Mouse (Mus musculus): ENCODE measurements at regions not wholly inside any gene's neighbourhood (a gene's known extent, or its start where the extent isn't known, plus 50 kb on each side); places are given as distances from the start of the nearest gene placed in this dataset.

GRCm38 (mm10) chr5:74880669-74881226 lies 163.8 kb downstream of the Chic2 start:
- ATAC-seq (ENCODE audit: low FRiP score, low read depth), result no peak
- H3K36me3 ChIP-seq, result no peaks in the 10 kb centered on the region
- no peak overlapping the region for H3K27ac ChIP-seq (replicated peaks)
- WGBS, result 86% methylated on average over 10 of the region's 10 CpGs
- H3K9ac ChIP-seq, result no peak overlapping the region
- H3K4me3 ChIP-seq, result no peak overlapping the region
- no peak overlapping the region for H3K4me2 ChIP-seq
- no peaks in the 10 kb centered on the region for H3K4me1 ChIP-seq (replicated peaks)
- H3K27me3 ChIP-seq, result no peaks in the 10 kb centered on the region
- no peaks in the 10 kb centered on the region for H3K9me3 ChIP-seq

- no peaks in the 10 kb centered on the region for H3K9me3 ChIP-seq
- no peaks in the 10 kb centered on the region for H3K36me3 ChIP-seq
- H3K27ac ChIP-seq (replicated peaks), result no peak overlapping the region
- no peak overlapping the region for H3K4me3 ChIP-seq
- H3K9ac ChIP-seq, result no peak overlapping the region
- no peak for ATAC-seq (ENCODE audit: low FRiP score, low read depth)
- H3K4me2 ChIP-seq, result no peak overlapping the region
- no peaks in the 10 kb centered on the region for H3K27me3 ChIP-seq
- 75% methylated on average over 6 of the region's 6 CpGs for WGBS
- H3K4me1 ChIP-seq (replicated peaks), result no peaks in the 10 kb centered on the region
Observed at GRCm38 (mm10) chr5:74880048-74880437, 164.5 kb downstream of the Chic2 start.

GRCm38 (mm10) chr5:74879098-74880047 lies 165.2 kb downstream of the Chic2 start:
- no peak overlapping the region for H3K9ac ChIP-seq
- H3K27me3 ChIP-seq, result no peaks in the 10 kb centered on the region
- no peak overlapping the region for H3K4me2 ChIP-seq
- H3K9me3 ChIP-seq, result no peaks in the 10 kb centered on the region
- no peak overlapping the region for H3K4me3 ChIP-seq
- no peak for ATAC-seq (ENCODE audit: low FRiP score, low read depth)
- no peak overlapping the region for H3K27ac ChIP-seq (replicated peaks)
- 61% methylated on average over 12 of the region's 13 CpGs for WGBS
- no peaks in the 10 kb centered on the region for H3K4me1 ChIP-seq (replicated peaks)
- no peaks in the 10 kb centered on the region for H3K36me3 ChIP-seq

- ATAC-seq (ENCODE audit: low FRiP score, low read depth), result no peak
- WGBS, result 60% methylated on average over 5 of the region's 5 CpGs
- no peak overlapping the region for H3K9ac ChIP-seq
- H3K27ac ChIP-seq (replicated peaks), result no peak overlapping the region
- no peaks in the 10 kb centered on the region for H3K36me3 ChIP-seq
- no peaks in the 10 kb centered on the region for H3K4me1 ChIP-seq (replicated peaks)
- H3K9me3 ChIP-seq, result no peaks in the 10 kb centered on the region
- no peak overlapping the region for H3K4me2 ChIP-seq
- no peak overlapping the region for H3K4me3 ChIP-seq
- no peaks in the 10 kb centered on the region for H3K27me3 ChIP-seq
Observed at GRCm38 (mm10) chr5:74877595-74877994, 167.0 kb downstream of the Chic2 start.

GRCm38 (mm10) chr5:74877185-74877584 lies 167.4 kb downstream of the Chic2 start:
- Histone ChIP-seq H3K27ac (replicated peaks) (no peak overlapping the region), H3K4me2 (no peak overlapping the region), H3K4me3 (no peak overlapping the region), H3K4me1 (replicated peaks) (no peaks in the 10 kb centered on the region), H3K9ac (no peak overlapping the region), H3K9me3 (no peaks in the 10 kb centered on the region), H3K27me3 (no peaks in the 10 kb centered on the region), H3K36me3 (no peaks in the 10 kb centered on the region)
- ATAC-seq (ENCODE audit: low FRiP score, low read depth), result no peak
- WGBS, result 76% methylated on average over 6 of the region's 6 CpGs

GRCm38 (mm10) chr5:74874691-74875090 lies 169.9 kb downstream of the Chic2 start:
- H3K9ac ChIP-seq, result no peak overlapping the region
- no peak overlapping the region for H3K27ac ChIP-seq (replicated peaks)
- 71% methylated on average over 6 of the region's 6 CpGs for WGBS
- no peaks in the 10 kb centered on the region for H3K36me3 ChIP-seq
- no peak overlapping the region for H3K4me2 ChIP-seq
- no peaks in the 10 kb centered on the region for H3K9me3 ChIP-seq
- H3K4me3 ChIP-seq, result no peak overlapping the region
- H3K27me3 ChIP-seq, result no peaks in the 10 kb centered on the region
- ATAC-seq (ENCODE audit: low FRiP score, low read depth), result no peak
- H3K4me1 ChIP-seq (replicated peaks), result no peaks in the 10 kb centered on the region

- H3K4me2 ChIP-seq, result no peak overlapping the region
- WGBS, result 80% methylated on average over 12 of the region's 12 CpGs
- no peaks in the 10 kb centered on the region for H3K36me3 ChIP-seq
- no peak overlapping the region for H3K4me3 ChIP-seq
- H3K9me3 ChIP-seq, result no peaks in the 10 kb centered on the region
- no peaks in the 10 kb centered on the region for H3K27me3 ChIP-seq
- ATAC-seq (ENCODE audit: low FRiP score, low read depth), result no peak
- no peak overlapping the region for H3K9ac ChIP-seq
- no peaks in the 10 kb centered on the region for H3K4me1 ChIP-seq (replicated peaks)
- H3K27ac ChIP-seq (replicated peaks), result no peak overlapping the region
Observed at GRCm38 (mm10) chr5:74870615-74871014, 167.9 kb upstream of the Lnx1 start.

GRCm38 (mm10) chr5:74867113-74867785 lies 164.5 kb upstream of the Lnx1 start:
- H3K4me3 ChIP-seq, result no peak overlapping the region
- H3K36me3 ChIP-seq, result no peaks in the 10 kb centered on the region
- 85% methylated on average over 11 of the region's 11 CpGs for WGBS
- no peak overlapping the region for H3K4me2 ChIP-seq
- no peak overlapping the region for H3K9ac ChIP-seq
- H3K9me3 ChIP-seq, result no peaks in the 10 kb centered on the region
- no peak for ATAC-seq (ENCODE audit: low FRiP score, low read depth)
- no peaks in the 10 kb centered on the region for H3K4me1 ChIP-seq (replicated peaks)
- H3K27ac ChIP-seq (replicated peaks), result no peak overlapping the region
- H3K27me3 ChIP-seq, result no peaks in the 10 kb centered on the region

GRCm38 (mm10) chr5:74866697-74867096 lies 164.0 kb upstream of the Lnx1 start:
- 82% methylated on average over 7 of the region's 7 CpGs for WGBS
- ATAC-seq (ENCODE audit: low FRiP score, low read depth), result no peak
- H3K36me3 ChIP-seq, result no peaks in the 10 kb centered on the region
- no peaks in the 10 kb centered on the region for H3K27me3 ChIP-seq
- H3K27ac ChIP-seq (replicated peaks), result no peak overlapping the region
- no peak overlapping the region for H3K4me2 ChIP-seq
- no peak overlapping the region for H3K9ac ChIP-seq
- no peaks in the 10 kb centered on the region for H3K9me3 ChIP-seq
- H3K4me3 ChIP-seq, result no peak overlapping the region
- no peaks in the 10 kb centered on the region for H3K4me1 ChIP-seq (replicated peaks)

GRCm38 (mm10) chr5:74865446-74865845 lies 162.7 kb upstream of the Lnx1 start:
- H3K4me2 ChIP-seq, result no peak overlapping the region
- no peak overlapping the region for H3K4me3 ChIP-seq

GRCm38 (mm10) chr5:74864540-74865157 lies 161.9 kb upstream of the Lnx1 start:
- H3K27me3 ChIP-seq, result no peaks in the 10 kb centered on the region
- no peak overlapping the region for H3K9ac ChIP-seq
- no peak for ATAC-seq (ENCODE audit: low FRiP score, low read depth)
- H3K27ac ChIP-seq (replicated peaks), result no peak overlapping the region
- WGBS, result 89% methylated on average over 6 of the region's 6 CpGs
- H3K4me1 ChIP-seq (replicated peaks), result no peaks in the 10 kb centered on the region
- no peak overlapping the region for H3K4me2 ChIP-seq
- no peaks in the 10 kb centered on the region for H3K9me3 ChIP-seq
- H3K4me3 ChIP-seq, result no peak overlapping the region
- no peaks in the 10 kb centered on the region for H3K36me3 ChIP-seq

More at GRCm38 (mm10) chr5:74865446-74865845, 162.7 kb upstream of the Lnx1 start:
- Histone ChIP-seq H3K9me3 (no peaks in the 10 kb centered on the region), H3K27ac (replicated peaks) (no peak overlapping the region), H3K9ac (no peak overlapping the region), H3K36me3 (no peaks in the 10 kb centered on the region), H3K4me1 (replicated peaks) (no peaks in the 10 kb centered on the region), H3K27me3 (no peaks in the 10 kb centered on the region)
- ATAC-seq (ENCODE audit: low FRiP score, low read depth), result no peak
- WGBS, result 87% methylated on average over 9 of the region's 9 CpGs

- no peak overlapping the region for H3K9ac ChIP-seq
- H3K27me3 ChIP-seq, result no peaks in the 10 kb centered on the region
- no peak overlapping the region for H3K4me2 ChIP-seq
- no peak overlapping the region for H3K4me3 ChIP-seq
- no peaks in the 10 kb centered on the region for H3K9me3 ChIP-seq
- H3K4me1 ChIP-seq (replicated peaks), result no peaks in the 10 kb centered on the region
- WGBS, result 31% methylated on average over 2 of the region's 2 CpGs
- H3K27ac ChIP-seq (replicated peaks), result no peak overlapping the region
- no peak for ATAC-seq (ENCODE audit: low FRiP score, low read depth)
- no peaks in the 10 kb centered on the region for H3K36me3 ChIP-seq
Observed at GRCm38 (mm10) chr5:74861297-74861696, 158.6 kb upstream of the Lnx1 start.

Data from hindbrain, embryonic 15.5 days (tissue).